Mouse (Mus musculus): ENCODE results near the gene Bbx. TPM values are rescaled to one million over a fixed set of nuclear protein-coding genes. Genes with fewer than 3 reads are reported as not detected.

Gene Bbx
- polyA plus RNA-seq, 1 experiment = 4.6 TPM

GRCm38 (mm10) chr16:50242444-50242843, 189.7 kb downstream of the Bbx start:
- Histone ChIP-seq H3K36me3 (ENCODE audit: control insufficient read depth, insufficient read depth) (peaks cover 5% of the 10 kb centered on the region), H3K27me3 (ENCODE audit: control insufficient read depth, insufficient read depth, insufficient read length) (no peaks in the 10 kb centered on the region), H3K4me2 (ENCODE audit: low read depth) (no peak overlapping the region), H3K4me3 (no peak overlapping the region), H3ac (ENCODE audit: control insufficient read depth, insufficient read length) (no peak overlapping the region), H3K79me2 (ENCODE audit: control insufficient read depth, insufficient read depth) (no peaks in the 10 kb centered on the region)
- TF ChIP-seq REST (IDR thresholded peaks at IDR 0.05; ENCODE audit: insufficient read depth, insufficient read length) (no peak), CEBPB (IDR thresholded peaks at IDR 0.05; ENCODE audit: insufficient read depth, poor library complexity, severe bottlenecking) (no peak), POLR2AphosphoS2 (IDR thresholded peaks at IDR 0.05; ENCODE audit: insufficient read length, low read depth) (no peak), TCF12 (IDR thresholded peaks at IDR 0.05; ENCODE audit: insufficient read depth, poor library complexity, severe bottlenecking) (no peak), E2F4 (IDR thresholded peaks at IDR 0.05; ENCODE audit: insufficient read depth) (no peak), MAX (IDR thresholded peaks at IDR 0.05; ENCODE audit: low read depth) (no peak), MYOG (IDR thresholded peaks at IDR 0.05; ENCODE audit: control insufficient read depth in 1 of 3, insufficient read depth in 1 of 3, insufficient read length in 2 of 3, low read depth in 2 of 3) (no peak), TCF3 (IDR thresholded peaks at IDR 0.05; ENCODE audit: insufficient read length, low read depth) (no peak), MYOD1 (IDR thresholded peaks at IDR 0.05; ENCODE audit: control insufficient read depth in 1 of 3, insufficient read length in 2 of 3, low read depth in 2 of 3) (no peak), USF1 (IDR thresholded peaks at IDR 0.05; ENCODE audit: low read depth) (no peak), SRF (IDR thresholded peaks at IDR 0.05; ENCODE audit: control insufficient read depth, insufficient read length, low read depth) (no peak), POLR2A (IDR thresholded peaks at IDR 0.05; ENCODE audit: insufficient read length, low read depth) (no peak)

- no peaks in the 10 kb centered on the region for H3K79me2 ChIP-seq (ENCODE audit: control insufficient read depth, insufficient read depth)
- H3K27me3 ChIP-seq (ENCODE audit: control insufficient read depth, insufficient read depth, insufficient read length) = no peaks in the 10 kb centered on the region
- TF ChIP-seq TCF12 (IDR thresholded peaks at IDR 0.05; ENCODE audit: insufficient read depth, poor library complexity, severe bottlenecking) (no peak), POLR2A (IDR thresholded peaks at IDR 0.05; ENCODE audit: insufficient read length, low read depth) (no peak)
- H3K4me2 ChIP-seq (ENCODE audit: low read depth) = no peak overlapping the region
- no peak overlapping the region for H3K4me3 ChIP-seq
- no peak overlapping the region for H3ac ChIP-seq (ENCODE audit: control insufficient read depth, insufficient read length)
- H3K36me3 ChIP-seq (ENCODE audit: control insufficient read depth, insufficient read depth) = peaks cover 5% of the 10 kb centered on the region
Measured at GRCm38 (mm10) chr16:50241604-50242003, 190.6 kb downstream of the Bbx start.

- Histone ChIP-seq H3K4me3 (no peak overlapping the region), H3K27me3 (ENCODE audit: control insufficient read depth, insufficient read depth, insufficient read length) (no peaks in the 10 kb centered on the region), H3K79me2 (ENCODE audit: control insufficient read depth, insufficient read depth) (no peaks in the 10 kb centered on the region), H3K36me3 (ENCODE audit: control insufficient read depth, insufficient read depth) (no peaks in the 10 kb centered on the region), H3K4me2 (ENCODE audit: low read depth) (no peak overlapping the region), H3ac (ENCODE audit: control insufficient read depth, insufficient read length) (no peak overlapping the region)
- TF ChIP-seq SRF (IDR thresholded peaks at IDR 0.05; ENCODE audit: control insufficient read depth, insufficient read length, low read depth) (no peak), POLR2A (IDR thresholded peaks at IDR 0.05; ENCODE audit: insufficient read length, low read depth) (no peak), TCF3 (IDR thresholded peaks at IDR 0.05; ENCODE audit: insufficient read length, low read depth) (no peak), USF1 (IDR thresholded peaks at IDR 0.05; ENCODE audit: low read depth) (no peak), CEBPB (IDR thresholded peaks at IDR 0.05; ENCODE audit: insufficient read depth, poor library complexity, severe bottlenecking) (no peak), REST (IDR thresholded peaks at IDR 0.05; ENCODE audit: insufficient read depth, insufficient read length) (no peak), E2F4 (IDR thresholded peaks at IDR 0.05; ENCODE audit: insufficient read depth) (no peak), POLR2AphosphoS2 (IDR thresholded peaks at IDR 0.05; ENCODE audit: insufficient read length, low read depth) (no peak), MAX (IDR thresholded peaks at IDR 0.05; ENCODE audit: low read depth) (no peak), MYOG (IDR thresholded peaks at IDR 0.05; ENCODE audit: control insufficient read depth in 1 of 3, insufficient read depth in 1 of 3, insufficient read length in 2 of 3, low read depth in 2 of 3) (no peak), MYOD1 (IDR thresholded peaks at IDR 0.05; ENCODE audit: control insufficient read depth in 1 of 3, insufficient read length in 2 of 3, low read depth in 2 of 3) (no peak), TCF12 (IDR thresholded peaks at IDR 0.05; ENCODE audit: insufficient read depth, poor library complexity, severe bottlenecking) (no peak)
Measured at GRCm38 (mm10) chr16:50235231-50235630, 197.0 kb downstream of the Bbx start.

GRCm38 (mm10) chr16:50230624-50231023, 201.6 kb downstream of the Bbx start:
- no peak overlapping the region for H3K4me3 ChIP-seq
- no peak overlapping the region for H3ac ChIP-seq (ENCODE audit: control insufficient read depth, insufficient read length)
- no peaks in the 10 kb centered on the region for H3K27me3 ChIP-seq (ENCODE audit: control insufficient read depth, insufficient read depth, insufficient read length)
- no peak overlapping the region for H3K4me2 ChIP-seq (ENCODE audit: low read depth)
- H3K36me3 ChIP-seq (ENCODE audit: control insufficient read depth, insufficient read depth) = no peaks in the 10 kb centered on the region
- H3K79me2 ChIP-seq (ENCODE audit: control insufficient read depth, insufficient read depth) = no peaks in the 10 kb centered on the region
- no peak for TF ChIP-seq TCF12 (IDR thresholded peaks at IDR 0.05; ENCODE audit: insufficient read depth, poor library complexity, severe bottlenecking)
- no peak for TF ChIP-seq MYOD1 (IDR thresholded peaks at IDR 0.05; ENCODE audit: control insufficient read depth in 1 of 3, insufficient read length in 2 of 3, low read depth in 2 of 3)
- no peak for TF ChIP-seq USF1 (IDR thresholded peaks at IDR 0.05; ENCODE audit: low read depth)
- no peak for TF ChIP-seq POLR2A (IDR thresholded peaks at IDR 0.05; ENCODE audit: insufficient read length, low read depth)
- TF ChIP-seq CEBPB (IDR thresholded peaks at IDR 0.05; ENCODE audit: insufficient read depth, poor library complexity, severe bottlenecking) = no peak
- no peak for TF ChIP-seq REST (IDR thresholded peaks at IDR 0.05; ENCODE audit: insufficient read depth, insufficient read length)
- TF ChIP-seq MAX (IDR thresholded peaks at IDR 0.05; ENCODE audit: low read depth) = no peak
- no peak for TF ChIP-seq MYOG (IDR thresholded peaks at IDR 0.05; ENCODE audit: control insufficient read depth in 1 of 3, insufficient read depth in 1 of 3, insufficient read length in 2 of 3, low read depth in 2 of 3)
- no peak for TF ChIP-seq E2F4 (IDR thresholded peaks at IDR 0.05; ENCODE audit: insufficient read depth)
- no peak for TF ChIP-seq TCF3 (IDR thresholded peaks at IDR 0.05; ENCODE audit: insufficient read length, low read depth)
- TF ChIP-seq SRF (IDR thresholded peaks at IDR 0.05; ENCODE audit: control insufficient read depth, insufficient read length, low read depth) = no peak
- no peak for TF ChIP-seq POLR2AphosphoS2 (IDR thresholded peaks at IDR 0.05; ENCODE audit: insufficient read length, low read depth)

GRCm38 (mm10) chr16:50228833-50229232, 203.4 kb downstream of the Bbx start:
- no peaks in the 10 kb centered on the region for H3K79me2 ChIP-seq (ENCODE audit: control insufficient read depth, insufficient read depth)
- no peak overlapping the region for H3K4me3 ChIP-seq
- H3K4me2 ChIP-seq (ENCODE audit: low read depth) = no peak overlapping the region
- H3K27me3 ChIP-seq (ENCODE audit: control insufficient read depth, insufficient read depth, insufficient read length) = no peaks in the 10 kb centered on the region
- H3ac ChIP-seq (ENCODE audit: control insufficient read depth, insufficient read length) = no peak overlapping the region
- TF ChIP-seq TCF12 (IDR thresholded peaks at IDR 0.05; ENCODE audit: insufficient read depth, poor library complexity, severe bottlenecking) (no peak), MYOG (IDR thresholded peaks at IDR 0.05; ENCODE audit: control insufficient read depth in 1 of 3, insufficient read depth in 1 of 3, insufficient read length in 2 of 3, low read depth in 2 of 3) (no peak), TCF3 (IDR thresholded peaks at IDR 0.05; ENCODE audit: insufficient read length, low read depth) (no peak), POLR2A (IDR thresholded peaks at IDR 0.05; ENCODE audit: insufficient read length, low read depth) (no peak), SRF (IDR thresholded peaks at IDR 0.05; ENCODE audit: control insufficient read depth, insufficient read length, low read depth) (no peak), USF1 (IDR thresholded peaks at IDR 0.05; ENCODE audit: low read depth) (no peak), POLR2AphosphoS2 (IDR thresholded peaks at IDR 0.05; ENCODE audit: insufficient read length, low read depth) (no peak), E2F4 (IDR thresholded peaks at IDR 0.05; ENCODE audit: insufficient read depth) (no peak), MYOD1 (IDR thresholded peaks at IDR 0.05; ENCODE audit: control insufficient read depth in 1 of 3, insufficient read length in 2 of 3, low read depth in 2 of 3) (no peak)
- peaks cover 6% of the 10 kb centered on the region for H3K36me3 ChIP-seq (ENCODE audit: control insufficient read depth, insufficient read depth)
